Mouse (Mus musculus) MEL (cell line): ENCODE measurements around the gene Ssr1.

ENCODE experiments used
- CTCF ChIP-seq, 3 experiments: IDR thresholded peaks in 2 of 3; conservative IDR thresholded peaks in 1 of 3; 2 replicates each; pipeline ENCODE4 v1.5.1; 2011 to 2012; ENCODE audit warnings: low read length in 3 of 3, low read depth in 2 of 3, mild to moderate bottlenecking in 2 of 3, improper control_type of control experiment in 1 of 3, inconsistent platforms in 1 of 3, mixed read lengths in 1 of 3, moderate library complexity in 1 of 3; ENCODE audit not compliant: control insufficient read depth in 1 of 3, insufficient read depth in 1 of 3, poor library complexity in 1 of 3, severe bottlenecking in 1 of 3
- ELF1 ChIP-seq: IDR thresholded peaks from 2 replicates; pipeline ENCODE4 v1.6.1; 2014; ENCODE audit warnings: low read depth, mild to moderate bottlenecking, inconsistent platforms, low read length, improper control_type of control experiment, moderate library complexity
- JUND ChIP-seq: IDR thresholded peaks from 2 replicates; pipeline ENCODE4 v1.6.1; 2011; ENCODE audit warnings: low read depth, mild to moderate bottlenecking, improper control_type of control experiment, low read length
- MAX ChIP-seq: IDR thresholded peaks from 2 replicates; pipeline ENCODE4 v1.6.1; 2011; ENCODE audit warnings: low read length, improper control_type of control experiment
- MEF2A ChIP-seq: IDR thresholded peaks from 2 replicates; pipeline ENCODE4 v1.6.1; 2014; ENCODE audit warnings: low read depth, mild to moderate bottlenecking, inconsistent platforms, low read length, improper control_type of control experiment; ENCODE audit not compliant: poor library complexity, insufficient replicate concordance, severe bottlenecking; ENCODE audit errors: extremely low read depth
- MYC ChIP-seq: IDR thresholded peaks from 2 replicates; pipeline ENCODE4 v1.6.1; 2011; ENCODE audit warnings: low read depth, mild to moderate bottlenecking, low read length, improper control_type of control experiment, moderate library complexity
- NELFE ChIP-seq: IDR thresholded peaks from 2 replicates; pipeline ENCODE4 v1.6.1; 2011; ENCODE audit warnings: low read depth, low read length, improper control_type of control experiment
- POLR2A ChIP-seq, 2 experiments: IDR thresholded peaks; 2 replicates each; pipeline ENCODE4 v1.6.1; 2011 to 2012; ENCODE audit warnings: low read length in 2 of 2, mild to moderate bottlenecking in 2 of 2, control low read depth in 1 of 2, improper control_type of control experiment in 1 of 2, low read depth in 1 of 2, moderate library complexity in 1 of 2; ENCODE audit not compliant: control insufficient read depth in 1 of 2, insufficient read depth in 1 of 2, poor library complexity in 1 of 2
- SIN3A ChIP-seq: IDR thresholded peaks from 2 replicates; pipeline ENCODE4 v1.6.1; 2012; ENCODE audit warnings: low read length, improper control_type of control experiment, inconsistent platforms
- SMC3 ChIP-seq: IDR thresholded peaks from 2 replicates; pipeline ENCODE4 v1.6.1; 2011; ENCODE audit warnings: low read depth, low read length, improper control_type of control experiment
- TCF12 ChIP-seq: IDR thresholded peaks from 2 replicates; pipeline ENCODE4 v1.6.1; 2014; ENCODE audit warnings: low read depth, mild to moderate bottlenecking, inconsistent platforms, low read length, improper control_type of control experiment, moderate library complexity

DNA sequence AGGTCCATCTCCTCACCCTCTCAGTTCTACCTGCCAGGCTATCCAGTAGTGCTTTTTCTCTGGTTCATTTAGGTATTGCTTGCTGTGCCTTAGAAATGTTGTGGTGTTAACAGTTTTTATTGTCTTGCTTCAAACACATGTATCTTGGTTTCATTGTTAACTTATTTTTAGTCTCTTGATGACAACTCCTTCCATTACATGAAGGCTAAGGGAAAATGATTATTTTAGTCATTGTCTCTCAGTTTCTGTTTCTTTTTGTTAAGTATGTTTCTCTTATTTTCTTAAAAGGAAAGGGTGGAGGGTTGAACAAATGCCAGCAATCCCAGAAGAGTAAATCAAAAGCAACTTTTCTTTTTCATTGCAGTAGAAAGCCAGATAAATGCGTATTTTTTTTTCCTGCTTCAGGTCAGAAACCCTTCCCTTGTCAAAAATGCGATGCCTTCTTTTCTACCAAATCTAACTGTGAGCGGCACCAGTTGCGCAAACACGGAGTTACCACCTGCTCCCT lies 52.8 kb downstream of the Ssr1 start:
- TF ChIP-seq POLR2A (IDR thresholded peaks at IDR 0.05; ENCODE audit: control insufficient read depth in 1 of 2, insufficient read depth in 1 of 2, low read depth in 1 of 2, low read length in 2 of 2, poor library complexity in 1 of 2): no peak
- no peak for TF ChIP-seq SIN3A
- TF ChIP-seq SMC3: no peak
- no peak for TF ChIP-seq MYC
- no peak for TF ChIP-seq JUND
- no peak for TF ChIP-seq NELFE
- TF ChIP-seq CTCF (IDR thresholded peaks at IDR 0.05 in 2 of 3, conservative IDR thresholded peaks at IDR 0.05 in 1 of 3; ENCODE audit: control insufficient read depth in 1 of 3, insufficient read depth in 1 of 3, low read depth in 2 of 3, low read length in 3 of 3, poor library complexity in 1 of 3, severe bottlenecking in 1 of 3): no peak
- TF ChIP-seq ELF1: no peak
- TF ChIP-seq TCF12: no peak
- TF ChIP-seq MEF2A: no peak
- TF ChIP-seq MAX: no peak
